Mouse (Mus musculus) neural tube, embryonic 14.5 days (tissue): ENCODE data around the gene Rbm34. TPM values are rescaled to one million over a fixed set of nuclear protein-coding genes. Genes with fewer than 3 reads are reported as not detected.
A peak's percentile ranks its signal among the peaks of the same experiment; 100 is the strongest.

Experiments used
- ATAC-seq: fragments of 200-750 bp; cut with Nextera tagmentation; 2 replicates; pipeline ENCODE4 v1.8.0; 2017; ENCODE audit warnings: low read depth, mild to moderate bottlenecking, moderate TSS enrichment, moderate library complexity
- H3K27ac ChIP-seq: fragments of 300-500 bp; sonication (generic); 2 replicates; pipeline ENCODE4 v1.5.1; 2014; ENCODE audit warnings: low read depth, mild to moderate bottlenecking, control low read depth, low read length, moderate library complexity, mixed read lengths
- H3K27me3 ChIP-seq: fragments of 300-500 bp; sonication (generic); 2 replicates; pipeline ENCODE4 v1.6.1; 2014; ENCODE audit warnings: low read length; ENCODE audit not compliant: control insufficient read depth, insufficient read depth
- H3K36me3 ChIP-seq: fragments of 300-500 bp; sonication (generic); 2 replicates; pipeline ENCODE4 v1.6.1; 2014; ENCODE audit warnings: low read length, mixed read lengths; ENCODE audit not compliant: control insufficient read depth, insufficient read depth
- H3K4me1 ChIP-seq: fragments of 300-500 bp; sonication (generic); 2 replicates; pipeline ENCODE4 v1.6.1; 2014; ENCODE audit warnings: low read length; ENCODE audit not compliant: control insufficient read depth, insufficient read depth
- H3K4me2 ChIP-seq: fragments of 300-500 bp; sonication (generic); 2 replicates; pipeline ENCODE4 v1.6.1; 2014; ENCODE audit warnings: mild to moderate bottlenecking, low read depth, low read length, control low read depth
- H3K4me3 ChIP-seq: fragments of 300-500 bp; sonication (generic); 2 replicates; pipeline ENCODE4 v1.5.1; 2014; ENCODE audit warnings: low read depth, low read length, control low read depth, mixed read lengths
- H3K9ac ChIP-seq: fragments of 300-500 bp; sonication (generic); replicated peaks from 2 replicates; pipeline ENCODE4 v1.6.1; 2014; ENCODE audit warnings: low read depth, mild to moderate bottlenecking, control low read depth, low read length, mixed read lengths
- H3K9me3 ChIP-seq: fragments of 300-500 bp; sonication (generic); 2 replicates; pipeline ENCODE4 v1.6.1; 2016; ENCODE audit warnings: low read length; ENCODE audit not compliant: control insufficient read depth
- WGBS: fragments of 180-500 bp; shearing (Covaris S2); extraction: QIAGEN DNeasy Blood & Tissue Kit; methylation state at CpG from one replicate; pipeline ENCODE4 v1.1.7; 2014; 5-methylcytosine and 5-hydroxymethylcytosine counted together
- polyA plus RNA-seq: library from polyadenylated mRNA; unstranded; fragments of >200 nt; fragmentation: Nextera tagmentation; extraction: Ambion mirVana; gene quantifications from 2 replicates; pipeline ENCODE4 v1.2.1, GENCODE M21; 2014

Rbm34 gene
- polyA plus RNA-seq, 1 experiment from 2014 or later: 25.4 TPM

DNA sequence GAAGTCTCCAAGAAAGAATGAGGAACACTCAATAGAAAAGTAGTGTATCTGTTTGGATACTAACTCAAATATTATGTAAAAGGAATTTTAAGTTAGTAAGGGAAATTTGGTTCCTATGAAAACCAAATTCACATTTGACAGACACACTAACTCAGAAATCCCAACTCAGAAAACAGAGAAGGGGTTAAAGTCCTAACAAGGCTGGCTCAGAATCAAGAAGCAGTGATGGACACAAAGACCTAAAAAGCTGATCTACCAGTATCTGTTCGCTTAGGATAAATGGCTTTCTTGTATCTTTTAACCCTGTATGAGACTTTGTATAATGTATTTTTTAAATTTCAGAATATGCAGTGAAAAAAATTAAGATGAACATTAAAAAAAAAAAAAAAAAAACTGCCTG is 1.3 kb downstream of the Rbm34 start:
- no peaks in the 10 kb centered on the region for H3K27me3 ChIP-seq
- H3K9me3 ChIP-seq: no peaks in the 10 kb centered on the region
- no peak overlapping the region; the same call in 1 of the 2 replicates for H3K4me3 ChIP-seq
- WGBS: 100% methylated on average over 1 of the region's 1 CpGs
- peaks cover 4% of the 10 kb centered on the region; the same call in 1 of the 2 replicates for H3K36me3 ChIP-seq
- no peak overlapping the region for H3K27ac ChIP-seq
- peaks cover 5% of the 10 kb centered on the region; the same call in 1 of the 2 replicates for H3K4me1 ChIP-seq
- H3K9ac ChIP-seq: no peak overlapping the region
- no peak for ATAC-seq
- H3K4me2 ChIP-seq: no peak overlapping the region

DNA sequence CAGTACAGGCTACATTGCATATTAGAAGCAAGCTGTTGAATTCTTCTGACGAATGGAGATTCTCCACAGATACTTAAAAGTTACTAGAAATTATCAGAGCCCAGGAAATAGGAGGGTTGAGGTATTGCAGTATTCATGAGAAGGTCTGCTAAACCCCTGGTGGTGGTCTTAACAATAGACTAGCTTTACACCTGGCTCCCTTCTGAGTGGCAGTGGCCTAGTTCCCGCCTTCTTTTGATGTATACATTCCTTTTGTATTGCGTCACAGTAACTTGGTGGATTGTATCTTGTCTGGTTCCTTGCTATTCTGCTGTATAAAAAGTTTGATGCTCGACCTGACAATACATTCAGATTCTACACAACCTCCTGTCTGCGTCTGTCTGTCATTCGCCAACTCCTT is 2.8 kb downstream of the Rbm34 start:
- peaks cover 7% of the 10 kb centered on the region; the same call in 1 of the 2 replicates for H3K36me3 ChIP-seq
- WGBS: 97% methylated on average over 6 of the region's 6 CpGs
- H3K9me3 ChIP-seq: no peaks in the 10 kb centered on the region

DNA sequence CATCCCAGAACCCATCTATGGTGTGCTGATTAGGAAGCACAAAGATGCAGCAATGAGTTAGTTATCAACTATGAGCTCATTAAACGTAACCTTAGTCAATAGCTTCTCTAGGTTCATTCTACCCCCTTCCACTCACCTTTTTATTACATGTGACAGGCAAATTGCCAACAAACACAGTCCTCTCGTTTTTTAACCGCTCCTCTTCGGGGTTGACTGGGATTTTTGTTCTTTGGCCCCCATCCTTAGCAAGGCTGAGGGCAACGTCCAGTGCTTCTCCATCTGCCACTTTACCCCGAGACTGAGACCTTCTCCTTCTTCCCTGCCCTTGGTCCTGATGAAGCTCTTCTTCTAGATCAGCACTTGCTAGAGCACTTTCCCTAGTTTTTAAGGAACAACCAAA is 5.6 kb downstream of the Rbm34 start:
- Histone ChIP-seq H3K4me2 (no peak overlapping the region), H3K36me3 (peaks cover 19% of the 10 kb centered on the region; the same call in 1 of the 2 replicates), H3K9me3 (no peaks in the 10 kb centered on the region), H3K27ac (no peak overlapping the region), H3K4me1 (peaks cover 4% of the 10 kb centered on the region; the same call in 1 of the 2 replicates), H3K27me3 (no peaks in the 10 kb centered on the region), H3K4me3 (no peak overlapping the region), H3K9ac (no peak overlapping the region)
- WGBS: 90% methylated on average over 6 of the region's 6 CpGs
- ATAC-seq: no peak

More for the DNA sequence above, 2.8 kb downstream of the Rbm34 start:
- Histone ChIP-seq H3K4me2 (no peak overlapping the region), H3K27ac (no peak overlapping the region), H3K4me3 (no peak overlapping the region), H3K9ac (no peak overlapping the region), H3K27me3 (no peaks in the 10 kb centered on the region), H3K4me1 (peaks cover 5% of the 10 kb centered on the region; the same call in 1 of the 2 replicates)
- no peak for ATAC-seq

- no peak overlapping the region for H3K9ac ChIP-seq
- H3K4me1 ChIP-seq: no peaks in the 10 kb centered on the region
- WGBS: 100% methylated on average over 1 of the region's 1 CpGs
- H3K4me3 ChIP-seq: no peak overlapping the region
- H3K36me3 ChIP-seq: peaks cover 31% of the 10 kb centered on the region; the same call in 1 of the 2 replicates
- H3K9me3 ChIP-seq: no peaks in the 10 kb centered on the region
- ATAC-seq: no peak
- H3K27ac ChIP-seq: no peak overlapping the region
- H3K4me2 ChIP-seq: no peak overlapping the region
- H3K27me3 ChIP-seq: no peaks in the 10 kb centered on the region
Observed at GRCm38 (mm10) chr8:126962871-126963270, 8.0 kb downstream of the Rbm34 start.

DNA sequence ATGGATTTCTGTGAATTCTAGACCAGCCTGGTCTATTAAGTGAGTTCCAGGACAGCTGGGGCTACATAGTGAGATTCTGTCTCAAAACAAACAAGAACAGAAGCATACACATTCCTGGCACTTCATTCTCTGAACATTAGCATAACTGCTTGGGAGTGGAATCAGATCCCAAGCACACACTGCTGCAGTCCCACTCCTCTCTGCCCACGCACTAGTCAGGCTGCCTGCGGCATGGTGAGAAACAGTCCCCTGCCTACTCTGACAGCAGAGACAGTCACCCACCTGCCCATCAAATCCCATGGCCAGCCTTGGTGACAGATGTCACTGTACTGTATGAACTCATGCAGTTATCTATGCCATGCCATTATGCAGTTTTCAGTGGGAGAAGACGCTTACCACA is 9.4 kb downstream of the Rbm34 start:
- WGBS: 96% methylated on average over 3 of the region's 3 CpGs
- no peak for ATAC-seq
- Histone ChIP-seq H3K36me3 (peaks cover 31% of the 10 kb centered on the region; the same call in 1 of the 2 replicates), H3K27ac (no peak overlapping the region), H3K27me3 (no peaks in the 10 kb centered on the region), H3K4me3 (no peak overlapping the region), H3K9me3 (no peaks in the 10 kb centered on the region), H3K9ac (no peak overlapping the region), H3K4me1 (no peaks in the 10 kb centered on the region), H3K4me2 (no peak overlapping the region)

GRCm38 (mm10) chr8:126951900-126952636 is 18.8 kb downstream of the Rbm34 start:
- no peak for ATAC-seq
- H3K27ac ChIP-seq: no peak overlapping the region
- no peak overlapping the region for H3K4me3 ChIP-seq
- no peaks in the 10 kb centered on the region for H3K4me1 ChIP-seq
- WGBS: 92% methylated on average over 11 of the region's 11 CpGs
- H3K36me3 ChIP-seq: peaks cover 33% of the 10 kb centered on the region
- H3K9me3 ChIP-seq: no peaks in the 10 kb centered on the region
- H3K4me2 ChIP-seq: no peak overlapping the region
- H3K9ac ChIP-seq: no peak overlapping the region
- H3K27me3 ChIP-seq: no peaks in the 10 kb centered on the region

DNA sequence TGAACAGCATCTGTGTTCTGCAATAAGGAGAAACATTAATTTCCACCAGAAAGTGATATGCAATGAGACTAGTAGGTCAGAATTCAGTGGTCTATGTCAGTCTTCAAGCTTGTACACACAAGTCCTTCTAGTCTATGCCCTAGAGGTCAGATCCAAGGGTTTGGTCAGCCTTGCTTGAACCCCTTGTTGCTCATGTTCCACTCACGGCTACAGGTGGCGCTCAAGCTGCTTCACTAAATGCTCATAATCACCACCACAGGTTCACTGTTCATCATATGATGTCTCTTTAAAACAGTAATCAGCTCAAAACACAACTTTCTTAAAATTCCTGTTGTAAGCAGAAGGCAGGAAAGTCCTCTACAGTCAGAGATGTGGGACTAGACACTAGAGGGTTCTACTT is 21.3 kb downstream of the Rbm34 start:
- ATAC-seq: no peak
- H3K27ac ChIP-seq: no peak overlapping the region
- H3K4me3 ChIP-seq: no peak overlapping the region
- no peak overlapping the region for H3K9ac ChIP-seq
- WGBS: 82% methylated on average over 2 of the region's 2 CpGs
- H3K4me2 ChIP-seq: no peak overlapping the region
- peaks cover 5% of the 10 kb centered on the region for H3K4me1 ChIP-seq
- peaks cover 33% of the 10 kb centered on the region for H3K36me3 ChIP-seq
- no peaks in the 10 kb centered on the region for H3K27me3 ChIP-seq
- no peaks in the 10 kb centered on the region for H3K9me3 ChIP-seq

DNA sequence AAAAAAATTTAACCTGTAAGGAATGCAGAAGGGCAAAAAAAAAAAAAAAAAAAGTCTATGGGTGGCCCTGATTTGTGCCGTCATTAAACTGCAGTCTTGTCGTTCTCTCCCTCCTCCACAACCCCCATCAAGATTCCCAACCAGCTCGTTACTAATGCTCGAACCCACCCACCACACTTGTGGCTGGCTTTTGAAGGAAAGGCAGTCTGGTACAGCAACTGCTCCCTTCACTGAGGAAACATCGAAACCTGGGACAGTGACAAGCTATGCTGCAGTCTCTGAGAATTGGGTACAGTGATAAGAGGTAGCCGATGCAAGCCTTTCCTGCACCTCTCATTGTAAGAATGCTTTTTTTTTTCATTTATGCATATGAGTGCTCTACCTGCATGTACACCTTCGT is 24.4 kb downstream of the Rbm34 start:
- H3K4me3 ChIP-seq: peak overlapping the region; percentile 68; the same call in 1 of the 2 replicates

DNA sequence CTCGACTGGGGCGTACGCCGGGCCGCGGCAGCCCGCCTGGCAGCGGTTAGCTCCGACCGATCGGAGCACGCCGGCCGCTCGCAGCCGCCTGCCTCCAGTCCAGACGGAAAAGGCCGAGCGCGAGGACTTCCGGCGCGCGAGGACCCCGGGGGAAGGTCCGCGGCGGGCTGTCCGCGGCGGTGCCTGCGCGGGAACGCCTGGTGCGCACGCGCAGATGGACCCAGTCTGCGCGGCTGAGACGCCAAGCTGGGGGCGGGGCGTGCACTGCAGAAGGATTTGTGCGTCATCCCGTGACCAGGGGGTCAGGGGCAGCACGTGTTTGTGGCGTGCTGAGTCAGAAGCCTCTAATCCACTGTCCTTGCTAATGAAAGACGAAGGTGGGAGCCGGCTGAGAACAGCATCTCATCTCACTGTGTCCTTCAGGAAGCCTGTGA is 25.1 kb downstream of the Rbm34 start, which contains the start of gene Tomm20:
TSS of gene Tomm20 (minus strand) at position 115 of the 434 bp plus-strand sequence.
- Histone ChIP-seq H3K4me2 (peak within 1 kb of the TSS; percentile 92), H3K9ac (peak within 1 kb of the TSS; percentile 72), H3K27me3 (no peaks in the 10 kb centered on the region), H3K27ac (peak within 1 kb of the TSS; percentile 80), H3K36me3 (peaks cover 6% of the 10 kb centered on the region), H3K9me3 (no peaks in the 10 kb centered on the region), H3K4me3 (peak within 1 kb of the TSS; percentile 68), H3K4me1 (peaks cover 17% of the 10 kb centered on the region)
- under 1% methylated on average over 48 of the region's 48 CpGs for WGBS
- ATAC-seq: peak; percentile 93

More for the DNA sequence above, 24.4 kb downstream of the Rbm34 start:
- Histone ChIP-seq H3K36me3 (peaks cover 12% of the 10 kb centered on the region), H3K27ac (no peak overlapping the region; the same call in 1 of the 2 replicates), H3K9me3 (no peaks in the 10 kb centered on the region), H3K4me2 (peak overlapping the region; percentile 92; the same call in 1 of the 2 replicates), H3K27me3 (no peaks in the 10 kb centered on the region), H3K4me1 (peaks cover 17% of the 10 kb centered on the region), H3K9ac (no peak overlapping the region; the same call in 1 of the 2 replicates)
- ATAC-seq: no peak
- 74% methylated on average over 7 of the region's 7 CpGs for WGBS
